Mouse (Mus musculus) CD8-positive naive resting alpha-beta T cell, adult 2 months (primary cell): ENCODE data around the gene Csnk1d.

Source experiments
- DNase-seq, 2 experiments: peaks; one replicate each; pipeline ENCODE4 v3.0.0; 2022; ENCODE audit warnings: low read depth in 2 of 2, low spot score in 2 of 2

Csnk1d gene

DNA sequence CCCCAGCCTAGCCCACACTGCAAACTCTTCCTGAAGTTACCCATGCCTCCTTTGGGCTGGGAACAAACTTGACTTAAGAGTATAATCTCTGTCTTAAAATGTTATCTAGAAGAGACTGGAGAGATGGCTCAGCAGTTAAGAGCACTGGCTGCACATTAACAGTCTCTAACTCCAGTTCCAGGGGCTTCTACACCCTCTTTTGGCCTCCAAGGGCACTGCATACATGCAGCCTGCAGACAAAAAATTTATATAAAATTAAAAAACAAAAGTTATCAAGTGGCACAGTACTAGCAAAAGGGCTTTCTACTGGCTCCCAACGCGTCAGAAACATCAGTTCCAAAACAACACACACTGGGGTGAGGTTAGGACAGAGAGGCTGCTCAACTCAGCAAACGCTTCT, 3.5 kb downstream of the Csnk1d start:
- DNase-seq = peak in 1 of 2 experiments; percentile 24

DNA sequence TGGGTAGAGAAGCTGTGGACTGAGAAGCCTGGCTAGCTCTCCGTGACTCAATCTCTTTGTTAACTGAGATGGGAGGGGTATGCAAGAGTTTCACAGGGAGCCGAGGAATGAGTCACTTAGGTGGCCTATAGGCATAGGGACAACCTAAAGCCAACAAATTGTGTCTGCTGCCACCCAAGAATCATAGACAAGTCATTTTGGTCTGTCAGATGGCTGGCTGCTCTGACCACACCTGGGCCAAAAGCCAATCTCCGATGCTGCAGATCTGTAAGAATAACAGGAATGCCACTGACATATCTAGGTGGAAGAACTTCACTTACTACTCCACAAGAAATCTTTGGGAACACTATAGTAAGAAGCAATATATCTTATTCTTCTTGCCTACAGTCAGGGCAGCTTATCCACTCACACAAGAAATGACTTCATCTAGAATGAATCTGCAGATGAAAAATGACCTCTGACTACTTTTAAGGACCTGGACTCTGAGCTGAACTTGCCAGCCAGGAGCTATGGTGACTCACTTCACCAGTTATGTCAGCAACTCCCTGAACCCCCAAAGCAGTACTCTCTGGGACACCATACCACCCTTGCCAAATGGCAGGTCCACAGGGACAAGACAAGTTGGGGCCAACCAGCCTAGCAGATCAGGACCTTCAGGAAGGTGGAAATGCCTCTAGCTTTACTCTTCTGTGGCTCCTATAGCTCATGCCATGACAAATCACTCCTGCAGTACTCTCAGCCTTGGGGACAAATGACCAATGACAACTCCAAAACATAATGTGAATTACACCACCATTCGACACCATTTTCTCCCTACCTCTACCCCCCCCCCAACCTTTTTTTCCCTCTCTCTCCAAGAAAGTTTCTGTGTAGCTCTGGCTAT, 6.4 kb downstream of the Csnk1d start:
- no peak for DNase-seq

DNA sequence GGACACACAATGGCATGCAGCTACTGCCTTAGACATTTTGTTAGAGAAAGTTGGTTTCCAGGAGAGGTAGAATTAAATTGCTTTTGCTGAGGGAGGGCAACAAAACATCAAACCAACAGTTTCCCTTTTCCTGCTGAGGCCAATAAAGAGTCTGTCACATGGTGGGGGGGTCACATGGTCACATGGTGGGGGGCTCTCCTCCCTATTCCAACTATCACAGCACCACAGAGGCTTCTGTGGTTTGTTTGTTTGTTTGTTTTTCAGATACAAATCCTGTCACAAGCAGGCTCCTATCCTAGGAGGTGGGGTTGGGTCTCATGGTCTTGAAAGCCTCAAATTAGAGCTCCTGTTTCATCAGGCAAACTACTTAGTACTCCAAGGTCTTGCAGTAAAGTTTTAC, 8.7 kb downstream of the Csnk1d start:
- DNase-seq = no peak

DNA sequence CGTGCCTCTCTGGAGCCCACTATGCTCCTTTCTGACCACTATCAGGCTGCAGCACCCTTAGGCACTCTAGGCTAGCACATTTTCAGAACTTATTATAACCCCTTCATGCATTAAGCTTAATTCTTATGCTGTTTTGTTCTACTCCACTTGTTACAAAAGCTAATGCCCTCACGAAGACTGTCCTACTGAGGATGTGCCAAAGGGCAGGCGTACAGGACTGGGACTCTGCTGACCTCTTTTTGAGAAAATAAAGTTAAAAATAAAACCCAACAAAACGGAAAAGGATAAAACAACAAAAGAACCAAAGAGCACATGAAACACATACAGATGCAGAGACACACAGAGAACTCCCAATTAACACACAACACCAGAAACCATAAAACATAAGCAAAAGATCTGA, 9.5 kb downstream of the Csnk1d start:
- DNase-seq = no peak

DNA sequence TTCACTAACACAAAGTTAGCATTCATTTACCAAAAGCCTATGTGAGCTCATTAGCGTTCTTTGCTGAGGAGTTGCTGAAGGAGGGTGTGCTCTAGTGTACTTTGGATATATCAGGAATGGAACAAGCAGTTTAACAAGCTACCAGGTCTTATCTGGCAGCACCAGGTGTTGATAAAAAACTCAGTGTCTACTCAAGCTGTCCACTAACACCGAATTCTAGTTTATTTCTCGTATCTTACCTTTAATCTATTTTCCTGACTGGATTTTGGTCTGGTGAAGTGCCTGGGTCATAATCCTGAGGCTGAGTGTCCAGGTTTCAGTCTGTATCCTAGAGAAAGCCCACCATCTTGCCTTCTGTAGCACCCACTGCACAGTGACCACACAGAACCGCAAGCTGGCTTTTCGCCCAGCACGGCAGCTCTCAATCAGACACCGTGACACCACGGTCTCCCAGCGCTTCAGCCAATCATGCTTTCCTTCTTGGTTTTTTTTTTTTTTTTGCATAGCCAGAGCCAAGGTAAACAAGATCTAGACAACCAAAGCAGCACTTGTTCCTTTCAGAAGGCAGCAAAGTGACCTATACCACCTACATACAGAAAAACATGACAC, 10.6 kb downstream of the Csnk1d start:
- DNase-seq = no peak

DNA sequence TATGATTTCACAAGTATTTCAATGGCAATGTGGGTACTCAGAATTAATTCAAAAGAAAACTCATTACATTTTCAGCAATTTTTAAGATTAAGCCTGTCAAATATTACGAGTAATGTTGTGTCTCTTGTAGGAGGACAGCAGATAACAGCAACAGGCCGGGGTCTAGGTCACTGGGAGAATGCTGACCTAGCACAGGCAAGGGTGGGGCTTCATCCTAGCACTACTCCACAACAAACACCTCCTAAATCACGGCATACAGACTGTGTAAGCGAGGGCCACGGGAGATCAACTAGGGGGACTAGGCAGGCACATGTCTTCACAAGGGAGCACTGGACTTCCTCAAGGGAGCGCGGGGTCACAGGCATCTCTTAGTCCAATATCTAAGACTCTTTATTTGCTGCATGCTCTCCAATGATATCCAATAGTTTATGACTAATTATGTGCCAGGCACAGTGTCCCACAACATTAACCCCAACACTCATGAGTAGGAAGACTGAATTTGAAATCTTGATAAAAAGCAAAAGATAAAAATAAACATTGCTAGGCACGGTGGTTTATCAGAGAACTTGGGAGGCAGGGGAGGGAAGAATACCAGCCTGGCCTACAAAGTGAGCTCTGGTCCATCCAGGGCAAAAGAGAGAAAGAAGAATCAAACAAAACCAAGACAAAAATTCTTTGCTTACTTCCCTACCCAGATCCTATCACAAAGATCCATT, 11.3 kb downstream of the Csnk1d start:
- DNase-seq = no peak

DNA sequence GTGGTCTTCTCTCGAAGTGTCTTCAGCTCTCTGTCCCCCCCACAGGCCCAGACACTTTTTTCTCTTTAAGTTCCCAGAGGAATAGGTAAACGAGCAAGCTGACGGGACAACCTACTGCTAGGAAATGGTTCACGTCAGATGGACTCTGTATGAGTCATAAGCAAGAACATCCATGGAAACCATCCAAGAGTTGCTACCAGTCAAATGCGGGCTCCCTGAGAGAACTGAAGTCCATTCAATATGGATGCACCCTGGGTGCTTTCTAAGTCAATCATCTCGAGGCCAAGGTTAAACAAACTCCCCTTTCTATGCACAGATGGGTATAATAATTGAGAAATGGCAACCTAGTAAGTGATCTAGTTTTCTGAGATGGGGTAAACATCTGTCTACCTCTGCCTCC, 17.8 kb downstream of the Csnk1d start:
- DNase-seq = no peak

DNA sequence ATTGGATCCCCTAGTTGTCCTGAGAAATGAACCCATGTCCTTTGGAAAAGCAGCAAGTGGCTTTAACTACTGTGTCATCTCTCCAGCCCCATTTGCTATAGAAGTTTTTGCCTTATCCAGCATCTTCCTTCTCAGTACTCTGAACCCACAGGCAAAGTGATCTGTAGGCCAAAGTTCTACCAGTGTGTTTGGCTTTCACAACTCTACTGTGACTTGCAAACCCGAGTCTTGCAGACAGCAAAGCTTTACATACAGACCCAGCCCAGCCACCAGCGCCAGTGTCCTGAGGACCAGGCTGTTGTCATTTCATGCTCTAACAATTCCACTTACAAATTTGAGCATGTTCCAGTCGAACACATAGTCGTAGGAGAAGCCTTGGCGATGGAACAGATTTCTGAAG, 19.9 kb downstream of the Csnk1d start:
- no peak for DNase-seq

DNA sequence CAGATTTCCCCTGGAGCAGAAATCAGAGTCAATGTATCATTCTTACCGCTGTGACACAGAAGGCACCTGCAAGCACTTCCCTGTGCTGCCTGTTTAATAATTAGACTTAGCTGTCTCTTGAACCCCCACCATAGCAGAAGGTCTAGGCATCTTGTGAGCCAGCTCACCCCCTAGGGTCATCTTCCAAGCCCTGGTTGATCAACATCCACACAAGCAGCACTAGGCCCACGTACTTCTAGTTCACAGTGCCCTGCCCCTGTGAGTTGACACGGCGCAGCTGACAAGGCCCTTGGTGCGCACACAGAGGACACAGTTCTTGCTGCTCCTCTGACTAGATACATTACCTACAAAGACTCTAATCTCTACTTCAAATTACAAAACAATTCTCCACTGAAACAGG, 21.4 kb downstream of the Csnk1d start:
- no peak for DNase-seq

DNA sequence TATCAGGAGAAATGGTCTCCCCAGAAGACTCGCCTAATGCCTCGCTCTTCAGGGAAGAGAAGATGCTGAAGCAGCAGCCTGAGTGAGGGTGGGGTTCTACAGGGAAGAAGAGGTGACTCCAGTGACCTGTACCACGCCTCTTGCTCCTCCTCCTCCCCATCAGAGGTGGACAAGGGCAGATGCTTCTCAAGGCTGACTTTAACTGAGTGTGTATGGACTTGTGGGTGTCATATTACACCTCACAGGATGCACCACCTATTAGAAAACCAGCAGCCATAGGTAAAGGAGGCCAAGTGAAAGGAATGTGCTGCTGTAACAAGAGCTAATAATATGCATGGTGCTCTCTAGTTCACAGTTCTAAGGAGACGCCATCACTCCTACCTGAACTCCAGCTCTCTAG, 25.5 kb downstream of the Csnk1d start:
- no peak for DNase-seq

DNA sequence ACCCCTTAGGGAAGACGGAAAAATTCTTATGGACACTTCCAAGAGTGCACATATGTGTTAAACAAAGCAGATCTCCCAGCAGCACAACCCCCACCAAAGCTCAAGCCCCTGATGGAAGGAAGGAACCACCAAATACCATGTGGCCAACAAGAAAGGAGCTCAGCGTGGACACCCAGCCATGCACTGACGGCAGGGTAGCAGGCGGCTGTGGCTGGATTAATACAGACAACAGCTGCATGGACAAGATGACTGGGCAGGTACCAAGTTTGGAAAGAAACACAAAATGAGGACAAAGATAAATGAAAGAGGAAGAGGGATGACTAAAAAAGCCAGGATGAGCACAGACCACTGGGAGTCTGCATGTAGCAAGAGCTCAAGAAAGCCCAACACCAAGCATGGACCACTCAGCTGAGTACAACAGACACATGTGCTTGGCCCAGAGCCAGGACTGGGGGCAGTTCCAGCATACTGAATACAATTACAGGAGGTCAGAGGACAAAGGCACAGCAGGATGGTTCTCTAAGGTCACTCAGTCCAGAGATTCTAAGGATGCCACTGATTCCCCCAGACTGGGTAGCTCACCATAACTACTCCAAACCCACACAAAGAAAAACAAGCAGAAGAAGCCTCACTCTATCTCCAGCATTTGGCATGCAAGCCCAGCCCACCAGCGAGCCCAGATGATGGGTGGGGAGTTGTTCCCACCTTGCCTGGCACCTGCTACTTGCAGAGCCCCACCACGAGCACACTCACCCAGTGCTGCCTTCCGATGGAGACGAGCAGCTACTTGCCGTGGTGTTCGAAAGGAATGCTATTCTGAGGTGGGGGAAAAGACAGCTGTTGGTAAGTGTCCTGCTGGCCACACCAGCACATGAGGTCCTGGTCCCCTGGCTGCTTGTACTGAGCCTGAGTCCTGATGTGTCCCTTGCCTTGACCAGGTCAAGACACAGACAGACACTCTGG, 26.7 kb downstream of the Csnk1d start:
- no peak for DNase-seq

DNA sequence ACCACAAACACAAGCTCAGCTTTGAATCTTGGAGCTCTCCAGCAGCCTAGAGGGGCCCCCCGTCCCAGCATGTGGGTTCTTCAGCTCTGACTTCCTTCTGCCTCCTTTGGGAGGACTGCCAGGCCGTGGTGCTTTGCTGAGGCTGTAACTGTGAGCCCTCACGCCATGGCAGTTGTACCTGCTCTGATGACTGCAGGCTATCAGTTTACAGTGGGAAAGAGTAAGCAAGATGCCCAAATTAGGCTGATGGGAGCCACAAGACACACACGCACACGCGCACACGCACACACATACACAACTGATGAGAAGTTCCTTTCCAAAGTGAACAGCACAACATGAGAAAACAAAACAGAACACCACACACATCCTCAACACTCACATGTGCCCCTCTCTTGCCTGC, 28.2 kb downstream of the Csnk1d start:
- DNase-seq = no peak

DNA sequence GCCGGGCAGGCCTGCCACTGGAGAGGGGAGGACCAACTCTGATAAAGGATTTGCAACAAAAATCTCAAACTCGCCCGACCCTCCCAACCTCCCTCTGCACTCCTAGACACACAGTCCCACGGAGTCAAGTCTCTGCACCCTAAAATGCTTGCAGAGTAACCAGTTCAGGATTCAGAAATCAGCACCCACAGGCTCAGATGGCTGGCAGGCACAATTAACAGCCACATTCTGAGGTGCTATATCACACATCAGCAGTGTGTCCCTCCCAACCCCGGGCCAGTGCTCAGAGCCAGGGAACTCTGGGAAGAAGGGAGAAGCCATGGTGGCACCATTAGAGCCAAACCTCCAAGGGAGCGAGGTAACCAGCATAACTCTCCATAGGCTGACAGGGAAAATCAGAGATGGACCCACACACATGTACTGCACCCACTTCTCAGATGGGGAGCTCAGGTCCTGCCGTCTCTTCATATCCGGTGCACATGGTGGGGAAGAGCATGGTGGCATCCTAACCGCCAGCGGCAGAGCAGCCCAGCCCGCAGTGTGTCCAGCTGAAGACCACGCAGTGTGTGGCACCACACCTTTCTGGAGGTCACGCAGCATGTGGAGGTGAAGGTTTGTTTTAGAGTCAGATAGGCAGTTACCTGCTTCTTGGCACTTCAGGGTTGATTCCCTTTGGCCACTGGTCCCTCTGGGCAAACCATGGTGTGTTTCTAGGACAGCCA, 28.9 kb downstream of the Csnk1d start:
- DNase-seq = no peak

DNA sequence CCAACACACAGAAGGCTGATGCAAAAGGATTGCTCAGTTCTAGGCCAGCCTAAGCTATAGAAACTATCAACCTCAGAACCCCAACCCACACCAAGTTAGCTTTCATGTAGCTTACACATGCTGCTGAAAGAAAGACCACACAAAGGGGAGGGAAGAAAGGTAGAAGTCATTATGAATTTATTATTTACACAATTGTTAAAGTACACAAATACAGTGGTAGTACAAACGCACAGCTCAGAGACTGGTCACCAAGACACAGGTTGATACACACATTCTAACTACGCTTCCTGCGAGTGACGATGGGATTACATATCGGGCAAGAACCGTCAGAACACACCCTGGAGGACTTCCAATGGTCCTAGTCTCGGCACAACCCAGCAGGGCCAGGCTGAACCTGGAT, 29.5 kb downstream of the Csnk1d start:
- DNase-seq = no peak

DNA sequence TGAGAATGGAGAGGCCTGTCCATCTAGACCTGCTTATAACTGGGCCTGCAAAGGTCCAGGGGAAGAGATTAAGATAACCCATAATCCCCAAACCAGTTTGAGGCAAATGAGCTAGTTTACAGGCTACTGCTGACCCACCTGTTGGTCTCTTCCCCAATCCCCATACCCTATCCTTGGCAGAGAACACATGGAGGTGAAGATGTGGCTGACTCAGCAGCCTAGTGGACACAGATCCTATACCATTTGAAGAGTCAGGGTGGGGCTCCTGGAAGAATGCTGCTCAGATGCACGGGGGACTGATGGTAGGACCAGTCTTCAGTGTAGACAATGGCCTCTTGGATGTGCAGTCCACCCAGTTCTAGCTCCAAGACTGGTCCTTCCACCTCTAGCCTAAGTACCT, 30.9 kb downstream of the Csnk1d start:
- no peak for DNase-seq

DNA sequence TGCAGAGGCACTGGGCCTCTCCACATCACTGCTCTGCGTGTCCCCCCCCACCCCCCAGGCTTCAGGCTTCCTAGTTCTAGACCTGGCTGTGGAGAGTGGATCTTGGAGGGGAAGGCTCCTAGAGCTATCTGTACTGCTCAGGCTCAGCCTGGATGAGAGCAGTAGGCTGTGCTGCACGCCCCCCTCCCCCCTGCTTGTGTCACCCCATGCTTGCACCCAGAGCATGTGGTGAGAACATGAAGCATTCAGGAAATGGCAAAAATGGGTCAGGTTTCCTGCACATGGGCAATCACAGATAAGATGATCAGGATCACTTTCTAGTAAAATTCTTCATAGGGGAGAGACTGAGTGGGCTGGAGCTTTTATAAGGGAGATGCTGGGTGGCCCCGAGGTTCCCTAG, 31.6 kb downstream of the Csnk1d start:
- no peak for DNase-seq

DNA sequence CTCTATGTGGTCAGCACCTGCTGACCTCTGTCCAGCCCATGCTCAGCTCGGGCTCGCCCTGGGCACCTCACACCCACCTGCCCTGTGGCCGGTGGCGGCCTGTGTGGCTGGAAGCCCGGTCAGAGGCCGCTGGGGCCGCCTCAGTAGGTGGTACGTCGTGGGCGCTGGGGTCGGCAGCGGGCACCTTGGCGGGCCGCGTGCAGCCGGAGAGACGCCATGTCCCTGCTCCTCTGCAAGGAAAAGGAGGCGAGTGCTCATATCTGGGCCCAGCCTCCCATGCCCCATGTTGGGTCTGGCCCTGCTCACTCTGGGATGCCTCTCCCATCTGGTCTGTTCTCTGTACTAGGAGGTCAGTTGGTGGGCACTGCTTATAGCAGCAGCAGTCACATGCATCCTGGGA, 32.1 kb downstream of the Csnk1d start:
- DNase-seq = no peak

DNA sequence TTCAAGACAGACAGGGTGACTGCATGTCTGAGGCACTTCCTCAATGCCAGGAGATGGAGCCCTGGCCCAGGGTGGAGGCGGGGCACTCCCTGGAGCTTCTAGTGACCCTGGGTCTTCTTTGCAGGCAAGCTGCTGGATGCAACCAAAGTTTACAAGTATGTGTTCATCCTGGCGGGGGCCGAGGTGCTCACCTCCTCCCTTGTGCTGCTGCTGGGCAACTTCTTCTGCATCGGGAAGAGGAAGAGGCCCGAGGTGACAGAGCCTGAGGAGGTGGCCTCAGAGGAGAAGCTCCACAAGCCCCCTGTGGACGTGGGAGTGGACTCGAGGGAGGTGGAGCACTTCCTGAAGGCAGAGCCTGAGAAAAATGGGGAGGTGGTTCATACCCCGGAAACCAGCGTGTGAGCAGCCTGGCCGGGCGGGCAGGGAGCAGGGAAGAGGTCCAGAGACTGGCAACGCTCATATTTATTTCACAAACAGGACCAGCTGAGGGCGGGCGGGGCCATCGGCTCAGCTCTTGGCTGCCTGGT, 33.3 kb downstream of the Csnk1d start:
- no peak for DNase-seq

DNA sequence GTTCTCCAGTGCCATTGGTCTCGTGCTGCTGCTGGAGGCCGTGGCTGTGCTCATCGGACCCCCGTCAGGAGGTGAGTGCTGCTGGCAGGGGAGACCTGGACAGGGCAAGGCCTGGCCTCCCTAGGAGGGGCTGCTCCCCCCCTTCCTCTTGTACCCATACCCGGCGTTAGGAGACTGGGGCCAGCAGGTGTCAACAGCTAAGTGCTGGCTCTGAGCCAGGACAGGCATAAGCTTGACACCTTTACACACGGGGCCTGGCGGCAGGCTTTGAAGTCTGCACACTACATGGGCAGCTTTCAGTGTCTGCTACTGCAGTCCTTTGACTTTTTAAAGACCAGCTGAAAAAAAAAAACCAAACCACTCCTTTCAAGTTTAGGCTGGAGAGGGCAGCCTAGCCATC, 34.1 kb downstream of the Csnk1d start:
- DNase-seq = no peak

DNA sequence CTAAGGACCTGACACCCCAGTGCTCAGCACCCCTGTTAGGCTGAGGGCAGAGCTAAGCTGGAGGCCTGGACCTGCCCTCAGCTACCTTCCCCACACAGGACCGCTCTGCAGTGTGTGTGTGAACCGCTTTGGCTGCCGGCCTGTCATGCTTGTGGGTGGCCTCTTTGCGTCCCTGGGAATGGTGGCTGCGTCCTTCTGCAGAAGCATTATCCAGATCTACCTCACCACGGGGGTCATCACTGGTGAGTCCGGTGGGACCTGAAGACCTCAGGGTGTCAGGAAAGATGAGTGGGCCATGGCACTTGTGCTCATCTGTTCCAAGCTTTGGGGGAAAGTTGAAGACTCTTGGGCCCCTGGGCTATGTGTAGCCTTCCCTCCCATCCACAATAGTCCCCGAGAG, 35.4 kb downstream of the Csnk1d start:
- DNase-seq = no peak
